Mouse (Mus musculus) bone marrow macrophage, adult 2 months (primary cell): ENCODE data around the gene Ctsl.

ENCODE experiments used
- CTCF ChIP-seq: IDR thresholded peaks from 2 replicates; pipeline ENCODE4 v1.5.1; 2012; ENCODE audit warnings: low read depth, mild to moderate bottlenecking, low read length, moderate library complexity
- POLR2A ChIP-seq: IDR thresholded peaks from 2 replicates; pipeline ENCODE4 v1.6.1; 2012; ENCODE audit warnings: mild to moderate bottlenecking, low read depth, low read length, borderline replicate concordance

DNA sequence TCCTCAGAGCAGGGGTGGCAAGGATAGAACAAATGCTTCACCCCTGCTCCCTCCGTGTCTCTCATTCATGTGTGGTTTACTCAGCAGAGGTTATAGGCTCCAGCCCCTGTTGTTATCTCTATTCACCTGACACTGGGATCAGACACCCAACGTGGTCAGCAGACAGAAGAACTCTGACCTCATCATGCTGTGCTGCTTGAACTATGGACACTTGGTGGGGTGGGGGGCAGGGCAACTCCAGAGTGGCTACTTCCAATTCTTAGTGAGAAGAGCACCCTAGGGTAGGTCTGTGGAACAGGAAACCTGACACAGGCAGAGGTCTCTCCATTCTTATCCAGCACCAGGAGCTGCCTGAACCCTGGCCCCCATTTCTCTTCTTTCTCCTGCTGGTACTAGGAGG is 15.4 kb upstream of the Ctsl start:
- TF ChIP-seq CTCF: no peak
- TF ChIP-seq POLR2A: no peak
